Mouse (Mus musculus) v-Abl transformed pro-B cells (cell line): ENCODE results near the gene Samsn1.

Experiments used
- in situ Hi-C, 2 experiments: fragments of 400-800 bp; cut with MboI; formaldehyde crosslinking; loops; one replicate each; pipeline ENCODE4 v1.15.1; 2025; ENCODE audit not compliant: unreplicated experiment in 2 of 2

The Samsn1 gene

DNA sequence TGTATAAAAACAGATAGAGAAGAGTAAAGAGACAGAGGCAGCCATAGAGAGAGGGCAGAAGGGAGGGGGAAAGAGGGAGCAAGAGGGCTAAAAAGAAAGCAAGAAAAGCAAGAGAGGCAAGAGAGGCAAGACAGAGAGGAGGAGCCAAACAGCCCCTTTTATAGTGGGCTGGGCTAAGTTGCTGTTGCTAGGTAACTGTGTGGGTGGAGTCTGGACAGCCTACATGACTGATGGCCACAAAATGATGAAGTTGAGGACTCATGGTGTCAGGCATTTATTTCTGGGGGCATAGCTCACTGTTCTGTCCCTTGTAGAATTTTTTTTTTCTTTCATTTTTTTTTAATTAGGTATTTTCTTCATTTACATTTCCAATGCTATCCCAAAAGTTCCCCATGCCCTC, 195.6 kb downstream of the Samsn1 start:
- in situ Hi-C loops: no loop called here

- in situ Hi-C loops: no loop called here
Measured at GRCm38 (mm10) chr16:75823226-75823625, 198.9 kb downstream of the Samsn1 start.

- in situ Hi-C loops: no loop called here
Measured at GRCm38 (mm10) chr16:75820963-75821362, 201.1 kb downstream of the Samsn1 start.
